Mouse (Mus musculus) midbrain, embryonic 11.5 days (tissue): Measurements from ENCODE around the gene Chst10. TPM values are rescaled to one million over a fixed set of nuclear protein-coding genes. Genes with fewer than 3 reads are reported as not detected.
A peak's percentile ranks its signal among the peaks of the same experiment; 100 is the strongest.

Experiments used
- ATAC-seq: fragments of 200-750 bp; cut with Nextera tagmentation; 2 replicates; pipeline ENCODE4 v1.8.0; 2017; ENCODE audit warnings: moderate TSS enrichment, moderate library complexity; ENCODE audit not compliant: low FRiP score
- DNase-seq: peaks from one replicate; pipeline ENCODE4 v3.0.0; 2015; ENCODE audit warnings: low spot score; ENCODE audit errors: missing footprints
- H3K27ac ChIP-seq: fragments of 300-500 bp; sonication (generic); 2 replicates; pipeline ENCODE4 v1.5.1; 2014; ENCODE audit warnings: low read depth, low read length
- H3K27me3 ChIP-seq: fragments of 300-500 bp; sonication (generic); 2 replicates; pipeline ENCODE4 v1.6.1; 2014; ENCODE audit warnings: mild to moderate bottlenecking, low read length, moderate library complexity, mixed read lengths; ENCODE audit not compliant: control insufficient read depth, insufficient read depth
- H3K36me3 ChIP-seq: fragments of 300-500 bp; sonication (generic); 2 replicates; pipeline ENCODE4 v1.6.1; 2014; ENCODE audit warnings: mild to moderate bottlenecking, low read length, moderate library complexity, mixed read lengths; ENCODE audit not compliant: control insufficient read depth, insufficient read depth
- H3K4me1 ChIP-seq: fragments of 300-500 bp; sonication (generic); 2 replicates; pipeline ENCODE4 v1.6.1; 2014; ENCODE audit warnings: low read length; ENCODE audit not compliant: control insufficient read depth, insufficient read depth
- H3K4me2 ChIP-seq: fragments of 300-500 bp; sonication (generic); 2 replicates; pipeline ENCODE4 v1.6.1; 2014; ENCODE audit warnings: mild to moderate bottlenecking, moderate library complexity
- H3K4me3 ChIP-seq: fragments of 300-500 bp; sonication (generic); 2 replicates; pipeline ENCODE4 v1.5.1; 2014; ENCODE audit warnings: low read depth, low read length
- H3K9ac ChIP-seq: fragments of 300-500 bp; sonication (generic); 2 replicates; pipeline ENCODE4 v1.6.1; 2014; ENCODE audit warnings: low read length
- H3K9me3 ChIP-seq: fragments of 300-500 bp; sonication (generic); 2 replicates; pipeline ENCODE4 v1.6.1; 2016; ENCODE audit warnings: low read length; ENCODE audit not compliant: control insufficient read depth
- WGBS: fragments of 180-500 bp; shearing (Covaris S2); extraction: QIAGEN DNeasy Blood & Tissue Kit; methylation state at CpG from one replicate; pipeline ENCODE4 v1.1.7; 2014; 5-methylcytosine and 5-hydroxymethylcytosine counted together
- polyA plus RNA-seq: library from polyadenylated mRNA; unstranded; fragments of >200 nt; fragmentation: Nextera tagmentation; extraction: Ambion mirVana; gene quantifications from 2 replicates; pipeline ENCODE4 v1.2.1, GENCODE M21; 2014

Gene Chst10
- polyA plus RNA-seq, 1 experiment from 2014 or later = 26.9 TPM

- Histone ChIP-seq H3K27me3 (peaks cover 7% of the 10 kb centered on the region; the same call in 1 of the 2 replicates), H3K4me1 (peaks cover 7% of the 10 kb centered on the region; the same call in 1 of the 2 replicates), H3K4me2 (peak within 1 kb of the TSS; percentile 99), H3K9me3 (no peaks in the 10 kb centered on the region), H3K27ac (peak within 1 kb of the TSS; percentile 30; the same call in 1 of the 2 replicates), H3K9ac (peak within 1 kb of the TSS; percentile 90), H3K4me3 (peak within 1 kb of the TSS; percentile 65), H3K36me3 (no peaks in the 10 kb centered on the region)
- WGBS = 1% methylated on average over 40 of the region's 47 CpGs
- peak; percentile 95 for DNase-seq
- peak; percentile 84 for ATAC-seq
These were observed 61.5 kb downstream of the Chst10 start, which contains the start of gene Lonrf2 for GRCm38 (mm10) chr1:38836477-38836872. Lonrf2 (minus strand) TSS chr1:38836711.

GRCm38 (mm10) chr1:38835568-38836476 is 62.1 kb downstream of the Chst10 start:
- H3K27me3 ChIP-seq = peaks cover 7% of the 10 kb centered on the region; the same call in 1 of the 2 replicates
- no peaks in the 10 kb centered on the region for H3K36me3 ChIP-seq
- ATAC-seq = peak; percentile 81

GRCm38 (mm10) chr1:38834899-38835298 is 63.1 kb downstream of the Chst10 start:
- peaks cover 7% of the 10 kb centered on the region; the same call in 1 of the 2 replicates for H3K4me1 ChIP-seq
- H3K4me3 ChIP-seq = no peak overlapping the region
- 26% methylated on average over 3 of the region's 3 CpGs for WGBS
- H3K9ac ChIP-seq = no peak overlapping the region
- no peaks in the 10 kb centered on the region for H3K36me3 ChIP-seq
- no peak overlapping the region for H3K27ac ChIP-seq
- no peaks in the 10 kb centered on the region for H3K9me3 ChIP-seq
- peak overlapping the region; percentile 99 for H3K4me2 ChIP-seq
- peaks cover 7% of the 10 kb centered on the region; the same call in 1 of the 2 replicates for H3K27me3 ChIP-seq
- ATAC-seq (no peak), DNase-seq (no peak)

More at GRCm38 (mm10) chr1:38835568-38836476, 62.1 kb downstream of the Chst10 start:
- WGBS = 2% methylated on average over 94 of the region's 103 CpGs
- H3K9ac ChIP-seq = peak overlapping the region; percentile 90
- peak; percentile 96 for DNase-seq
- H3K27ac ChIP-seq = peak overlapping the region; percentile 30; the same call in 1 of the 2 replicates
- peaks cover 7% of the 10 kb centered on the region; the same call in 1 of the 2 replicates for H3K4me1 ChIP-seq
- H3K9me3 ChIP-seq = no peaks in the 10 kb centered on the region
- peak overlapping the region; percentile 65 for H3K4me3 ChIP-seq
- H3K4me2 ChIP-seq = peak overlapping the region; percentile 99

- Histone ChIP-seq H3K9ac (no peak overlapping the region), H3K27me3 (no peaks in the 10 kb centered on the region), H3K9me3 (no peaks in the 10 kb centered on the region), H3K36me3 (no peaks in the 10 kb centered on the region), H3K4me1 (no peaks in the 10 kb centered on the region), H3K4me2 (no peak overlapping the region), H3K4me3 (no peak overlapping the region), H3K27ac (no peak overlapping the region)
- DNase-seq = no peak
- no peak for ATAC-seq
- 66% methylated on average over 2 of the region's 2 CpGs for WGBS
These were observed 73.0 kb downstream of the Chst10 start for GRCm38 (mm10) chr1:38824926-38825325.

GRCm38 (mm10) chr1:38823851-38824250 is 74.1 kb downstream of the Chst10 start:
- Histone ChIP-seq H3K36me3 (no peaks in the 10 kb centered on the region), H3K27me3 (no peaks in the 10 kb centered on the region), H3K4me1 (no peaks in the 10 kb centered on the region), H3K9ac (no peak overlapping the region), H3K9me3 (no peaks in the 10 kb centered on the region), H3K4me3 (no peak overlapping the region), H3K4me2 (no peak overlapping the region), H3K27ac (no peak overlapping the region)
- 79% methylated on average over 2 of the region's 2 CpGs for WGBS
- no peak for DNase-seq
- ATAC-seq = no peak

GRCm38 (mm10) chr1:38819691-38820090 is 78.3 kb downstream of the Chst10 start:
- Histone ChIP-seq H3K9me3 (no peaks in the 10 kb centered on the region), H3K9ac (no peak overlapping the region), H3K27ac (no peak overlapping the region), H3K4me2 (no peak overlapping the region), H3K36me3 (no peaks in the 10 kb centered on the region), H3K4me1 (no peaks in the 10 kb centered on the region), H3K4me3 (no peak overlapping the region), H3K27me3 (no peaks in the 10 kb centered on the region)
- ATAC-seq (no peak), DNase-seq (no peak)

- Histone ChIP-seq H3K9me3 (no peaks in the 10 kb centered on the region), H3K27ac (no peak overlapping the region), H3K4me3 (no peak overlapping the region), H3K36me3 (no peaks in the 10 kb centered on the region), H3K27me3 (no peaks in the 10 kb centered on the region), H3K9ac (no peak overlapping the region), H3K4me2 (no peak overlapping the region), H3K4me1 (no peaks in the 10 kb centered on the region)
- ATAC-seq (no peak), DNase-seq (no peak)
- 87% methylated on average over 3 of the region's 3 CpGs for WGBS
These were observed 80.3 kb downstream of the Chst10 start for GRCm38 (mm10) chr1:38817671-38818070.

DNA sequence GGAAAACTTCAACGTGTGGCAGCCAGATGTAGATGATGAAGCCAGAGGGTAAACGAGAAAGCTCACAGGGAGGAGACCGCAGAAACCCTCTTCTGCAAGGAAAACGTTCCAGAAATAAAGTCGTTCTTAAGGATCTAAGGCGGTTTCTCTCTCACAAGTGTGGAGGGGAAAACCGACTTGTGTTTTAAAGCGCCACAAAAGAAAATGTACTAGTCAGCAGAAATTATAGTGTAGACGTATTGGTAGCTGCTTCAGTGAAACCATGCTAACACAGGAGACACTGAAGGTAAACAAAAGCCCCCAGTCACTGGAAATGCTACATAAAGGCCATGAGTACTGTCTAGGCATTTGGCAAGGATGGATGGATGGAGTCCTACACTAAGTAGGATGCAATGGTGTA is 80.7 kb downstream of the Chst10 start:
- no peaks in the 10 kb centered on the region for H3K36me3 ChIP-seq
- no peak overlapping the region for H3K27ac ChIP-seq
- 79% methylated on average over 9 of the region's 9 CpGs for WGBS
- H3K9ac ChIP-seq = no peak overlapping the region
- ATAC-seq = no peak
- no peak overlapping the region for H3K4me2 ChIP-seq
- H3K27me3 ChIP-seq = no peaks in the 10 kb centered on the region
- H3K9me3 ChIP-seq = no peaks in the 10 kb centered on the region
- H3K4me1 ChIP-seq = no peaks in the 10 kb centered on the region
- no peak for DNase-seq
- no peak overlapping the region for H3K4me3 ChIP-seq

DNA sequence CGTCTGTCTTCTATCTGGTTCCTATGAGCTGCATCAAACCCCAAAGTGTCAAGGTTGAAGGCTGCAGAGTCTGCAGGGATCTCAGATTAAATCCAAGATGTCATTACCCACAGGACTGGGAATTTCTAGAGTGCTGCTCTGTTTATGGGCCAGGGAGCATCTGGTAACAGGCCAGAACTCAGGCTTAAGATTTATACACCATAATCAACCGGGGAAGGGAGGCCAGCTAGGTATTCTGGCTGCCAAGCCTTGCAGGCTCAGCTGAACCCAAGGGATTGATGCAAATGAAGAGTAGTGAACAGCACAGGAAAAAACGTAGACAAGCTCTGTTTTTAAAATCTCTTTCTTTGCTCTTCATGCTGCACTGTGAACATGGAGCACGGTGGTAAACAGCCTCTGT is 81.7 kb downstream of the Chst10 start:
- 85% methylated on average over 4 of the region's 4 CpGs for WGBS
- 0 out of 2 replicates have a peak overlapping the region, but pooled peaks have one; percentile 35 for H3K27ac ChIP-seq

More for the DNA sequence above, 81.7 kb downstream of the Chst10 start:
- Histone ChIP-seq H3K27me3 (no peaks in the 10 kb centered on the region), H3K36me3 (0 out of 2 replicates have a peak, but pooled peaks cover 4% of the 10 kb centered on the region), H3K9ac (no peak overlapping the region), H3K4me1 (no peaks in the 10 kb centered on the region), H3K4me2 (no peak overlapping the region), H3K4me3 (no peak overlapping the region), H3K9me3 (no peaks in the 10 kb centered on the region)
- DNase-seq = no peak
- ATAC-seq = no peak
